Mouse (Mus musculus): ENCODE measurements at regions not wholly inside any gene's neighbourhood (a gene's known extent, or its start where the extent isn't known, plus 50 kb on each side); places are given as distances from the start of the nearest gene placed in this dataset.

DNA sequence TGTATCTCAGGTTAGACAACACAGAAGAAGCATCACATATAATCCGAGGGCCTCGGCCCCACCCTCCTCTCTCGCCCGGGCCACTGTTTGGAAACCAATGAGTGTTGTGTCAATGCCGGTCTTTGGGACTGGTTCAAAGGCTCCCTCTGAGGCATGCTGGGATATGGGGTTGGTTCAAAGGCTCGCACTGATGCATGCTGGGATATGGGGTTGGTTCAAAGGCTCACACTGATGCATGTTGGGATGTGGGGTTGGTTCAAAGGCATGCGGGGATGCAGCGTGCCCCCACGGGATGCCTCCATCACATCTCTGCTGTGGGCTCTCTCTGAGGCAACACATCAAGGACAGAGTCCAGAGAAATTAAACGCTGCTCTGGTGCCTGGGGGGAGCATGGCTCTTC lies 73.3 kb downstream of the Tbx3 start:
- TF ChIP-seq TCF12 (IDR thresholded peaks at IDR 0.05; ENCODE audit: insufficient read depth, poor library complexity, severe bottlenecking) (no peak), USF1 (IDR thresholded peaks at IDR 0.05; ENCODE audit: low read depth) (no peak), MYOG (IDR thresholded peaks at IDR 0.05; ENCODE audit: control insufficient read depth in 1 of 3, insufficient read depth in 1 of 3, insufficient read length in 2 of 3, low read depth in 2 of 3) (no peak), POLR2A (IDR thresholded peaks at IDR 0.05; ENCODE audit: insufficient read length, low read depth) (no peak)

Measured in myocyte (in vitro differentiated cells).